Mouse (Mus musculus): ENCODE data around the gene Gm10639.
"Not testable (repeated sequence)": the region's sequence is repeated elsewhere in the genome, so short reads cannot be mapped to it uniquely, and the experiment has no call there.

GRCm38 (mm10) chr9:78349141-78349540, 59.4 kb downstream of the Gm10639 start:
- TF ChIP-seq MYC (IDR thresholded peaks at IDR 0.05; ENCODE audit: low read depth, low read length); TCF12 (IDR thresholded peaks at IDR 0.05; ENCODE audit: low read depth, low read length); E2F4 (IDR thresholded peaks at IDR 0.05; ENCODE audit: insufficient replicate concordance, low read depth, low read length); MAX (IDR thresholded peaks at IDR 0.05; ENCODE audit: low read length); GABPA (IDR thresholded peaks at IDR 0.05; ENCODE audit: insufficient replicate concordance, low read depth, low read length); MEF2A (IDR thresholded peaks at IDR 0.05; ENCODE audit: borderline replicate concordance, low read depth, low read length); POLR2A (IDR thresholded peaks at IDR 0.05; ENCODE audit: low read depth, low read length): not testable (repeated sequence)
